Mouse (Mus musculus) embryonic fibroblast, embryonic 13.5 days (primary cell): ENCODE data around the gene Trim46.

Experiments
- CTCF ChIP-seq: IDR thresholded peaks from 2 replicates; pipeline ENCODE4 v1.5.1; 2011; ENCODE audit warnings: mild to moderate bottlenecking, control low read depth, low read length, moderate library complexity, borderline replicate concordance; ENCODE audit not compliant: insufficient read depth
- POLR2A ChIP-seq: IDR thresholded peaks from 2 replicates; pipeline ENCODE4 v1.6.1; 2011; ENCODE audit warnings: low read depth, mild to moderate bottlenecking, control low read depth, low read length, moderate library complexity

- TF ChIP-seq CTCF, result no peak
- TF ChIP-seq POLR2A, result no peak
These were observed 46.2 kb upstream of the Trim46 start for GRCm38 (mm10) chr3:89292303-89292702.
